8 mouse cellular contexts compared by ENCODE assay signal in genomic region chr5:35104183-35104959, GRCm38 (mm10). TPM values are rescaled to one million over a fixed set of nuclear protein-coding genes. Genes with fewer than 3 reads are reported as not detected.
DNase-seq lines count a peak whose midpoint lies in the region; ATAC-seq and TF ChIP-seq lines count a peak whose summit lies in the region.

No protein-coding gene starts in this region.

- H3K4me1 ChIP-seq in lung, embryonic 14.5 days (ENCODE audit: insufficient read depth) = peaks cover 7% of the 10 kb centered on the region; the same call in 1 of the 2 replicates
- peaks cover 13% of the 10 kb centered on the region for H3K4me1 ChIP-seq in forebrain, postnatal 0 days (ENCODE audit: insufficient read depth)
- H3K4me1 ChIP-seq in olfactory bulb, adult 2 months (ENCODE audit: control insufficient read depth, insufficient read depth, low read length) = peaks cover 19% of the 10 kb centered on the region

- H3K27ac ChIP-seq in lung, embryonic 14.5 days (ENCODE audit: low read depth) = 0 out of 2 replicates have a peak overlapping the region, but pooled peaks have one; percentile 46
- no peak overlapping the region for H3K27ac ChIP-seq in forebrain, postnatal 0 days (ENCODE audit: low read depth, low read length)
- no peak overlapping the region for H3K27ac ChIP-seq in olfactory bulb, adult 2 months (ENCODE audit: insufficient read depth, low read depth, low read length)

- no peak for TF ChIP-seq CTCF in lung, embryonic 14.5 days (IDR thresholded peaks at IDR 0.05; ENCODE audit: low read depth)
- TF ChIP-seq CTCF in forebrain, postnatal 0 days (IDR thresholded peaks at IDR 0.05; ENCODE audit: low read depth) = no peak
- TF ChIP-seq CTCF in olfactory bulb, adult 2 months (IDR thresholded peaks at IDR 0.05; ENCODE audit: insufficient read depth, low read depth, low read length) = no peak

- peaks cover 32% of the 10 kb centered on the region for H3K36me3 ChIP-seq in lung, embryonic 14.5 days (ENCODE audit: insufficient read depth)
- H3K36me3 ChIP-seq in forebrain, postnatal 0 days (ENCODE audit: insufficient read depth) = peaks cover 32% of the 10 kb centered on the region

- H3K9me3 ChIP-seq in lung, embryonic 14.5 days (ENCODE audit: low read depth, low read length) = no peaks in the 10 kb centered on the region
- H3K9me3 ChIP-seq in forebrain, postnatal 0 days (ENCODE audit: low read length) = no peaks in the 10 kb centered on the region

- peak overlapping the region; percentile 75 for H3K4me2 ChIP-seq in lung, embryonic 14.5 days
- peak overlapping the region; percentile 63 for H3K4me2 ChIP-seq in forebrain, postnatal 0 days (ENCODE audit: low read depth)

- peak overlapping the region; percentile 78 for H3K4me3 ChIP-seq in lung, embryonic 14.5 days (ENCODE audit: low read depth, low read length)
- H3K4me3 ChIP-seq in forebrain, postnatal 0 days (ENCODE audit: low read depth, low read length) = peak overlapping the region; percentile 87
- peak overlapping the region; percentile 19; the same call in 1 of the 2 replicates for H3K4me3 ChIP-seq in olfactory bulb, adult 2 months (ENCODE audit: insufficient read depth, low read depth, low read length)

- DNase-seq in lung, embryonic 14.5 days = peak; percentile 39
- DNase-seq in lung, postnatal 10 days = no peak
- DNase-seq in forebrain, postnatal 0 days = no peak
- DNase-seq in kidney, postnatal 36 days = peak; percentile 44 to 69
- no peak for DNase-seq in right cerebral cortex, postnatal 4 days
- DNase-seq in gastrocnemius, postnatal 10 days = no peak
- DNase-seq in lung, adult 18-20 months = no peak

- TF ChIP-seq POLR2A in olfactory bulb, adult 2 months (IDR thresholded peaks at IDR 0.05; ENCODE audit: insufficient read depth, low read depth, low read length) = no peak

- no peaks in the 10 kb centered on the region for H3K27me3 ChIP-seq in lung, embryonic 14.5 days (ENCODE audit: insufficient read depth, low read length)
- H3K27me3 ChIP-seq in forebrain, postnatal 0 days (ENCODE audit: insufficient read depth, low read length) = no peaks in the 10 kb centered on the region

- ATAC-seq in lung, embryonic 14.5 days (ENCODE audit: insufficient read depth) = no peak; the same call in 1 of the 2 replicates
- ATAC-seq in forebrain, postnatal 0 days = no peak

- WGBS in lung, embryonic 14.5 days = 51% methylated on average over 8 of the region's 8 CpGs
- 57% methylated on average over 8 of the region's 8 CpGs for whole genome bisulfite sequencing in forebrain, postnatal 0 days
- WGBS in olfactory bulb, adult 2 months = 64% methylated on average over 8 of the region's 8 CpGs

- H3K9ac ChIP-seq in lung, embryonic 14.5 days = peak overlapping the region; percentile 32; the same call in 1 of the 2 replicates
- H3K9ac ChIP-seq in forebrain, postnatal 0 days = peak overlapping the region; percentile 90

RNA-seq across cellular contexts. Expression of gene Lrpap1, which starts 1.2 kb away (rescaled TPM):
- polyA plus RNA-seq in lung, embryonic 14.5 days (2014; fragmentation: Nextera tagmentation; extraction: Ambion mirVana) = 120 and 127 TPM in 2 replicates
- total RNA-seq in forebrain, postnatal 0 days (2014; rRNA removed) = 96.6 and 99.3 TPM in 2 replicates
- 137 and 150 TPM in 2 replicates for polyA plus RNA-seq in forebrain, postnatal 0 days (2015; fragmentation: Nextera tagmentation; extraction: Ambion mirVana)
- polyA plus RNA-seq in olfactory bulb, adult 2 months (2012; ENCODE audit: insufficient read depth, insufficient read length, low replicate concordance, missing spikeins) = not detected in 2 replicates
- total RNA-seq in gastrocnemius, postnatal 10 days (2021) = 10 to 100 TPM; 37.2 to 42.7 TPM

RNA-seq across cellular contexts. Expression of gene Dok7, which starts 47.8 kb away (rescaled TPM):
- polyA plus RNA-seq in lung, embryonic 14.5 days (2014; fragmentation: Nextera tagmentation; extraction: Ambion mirVana) = 0.83 and 1.4 TPM in 2 replicates
- total RNA-seq in forebrain, postnatal 0 days (2014; rRNA removed) = 15.0 and 16.4 TPM in 2 replicates
- 9.6 and 10.1 TPM in 2 replicates for polyA plus RNA-seq in forebrain, postnatal 0 days (2015; fragmentation: Nextera tagmentation; extraction: Ambion mirVana)
- polyA plus RNA-seq in olfactory bulb, adult 2 months (2012; ENCODE audit: insufficient read depth, insufficient read length, low replicate concordance, missing spikeins) = not detected in 2 replicates
- 10 to 100 TPM; 25.8 to 30.4 TPM for total RNA-seq in gastrocnemius, postnatal 10 days (2021)

Comparison
In these comparisons a context has a peak if more than half of its experiments do, and no peak if none do; other contexts are left out.
1. DNase-seq: peak in lung, embryonic 14.5 days (single experiment) and kidney, postnatal 36 days (2 of 2); none in lung, postnatal 10 days (single experiment), forebrain, postnatal 0 days (single experiment), right cerebral cortex, postnatal 4 days (single experiment), gastrocnemius, postnatal 10 days (single experiment) and lung, adult 18-20 months (0 of 2).
2. H3K4me3 ChIP-seq: peak in every context shown above with its lines; median percentile 87 in forebrain, postnatal 0 days; 78 in lung, embryonic 14.5 days; 19 in olfactory bulb, adult 2 months.